Mouse (Mus musculus): Measurements from ENCODE around the gene Ecel1. TPM values are rescaled to one million over a fixed set of nuclear protein-coding genes. Genes with fewer than 3 reads are reported as not detected.
A peak's percentile ranks its signal among the peaks of the same experiment; 100 is the strongest.

Ecel1 gene
- total and polyA plus RNA-seq, 2 experiments from 2014 or later, result 15.8 to 18.9 TPM

GRCm38 (mm10) chr1:87131803-87132202 is 24.5 kb downstream of the Ecel1 start:
- no peak for ATAC-seq (ENCODE audit: low FRiP score)
- Histone ChIP-seq H3K4me1 (ENCODE audit: insufficient read depth, low read length) (no peaks in the 10 kb centered on the region), H3K27ac (ENCODE audit: low read depth, low read length) (no peak overlapping the region), H3K27me3 (ENCODE audit: insufficient read depth, low read length) (0 out of 2 replicates have a peak, but pooled peaks cover 11% of the 10 kb centered on the region), H3K36me3 (ENCODE audit: insufficient read depth, low read length) (no peaks in the 10 kb centered on the region), H3K9me3 (ENCODE audit: low read length) (no peaks in the 10 kb centered on the region), H3K4me3 (ENCODE audit: low read depth, low read length) (no peak overlapping the region), H3K9ac (replicated peaks; ENCODE audit: low read length, poor library complexity, severe bottlenecking) (no peak overlapping the region), H3K4me2 (ENCODE audit: low read depth, low read length, poor library complexity, severe bottlenecking) (no peak overlapping the region)
- WGBS, result 93% methylated on average over 4 of the region's 4 CpGs
- no peak for TF ChIP-seq CTCF (IDR thresholded peaks at IDR 0.05)
- DNase-seq (ENCODE audit: low spot score), result no peak

- 0 out of 2 replicates have a peak, but pooled peaks cover 18% of the 10 kb centered on the region for H3K27me3 ChIP-seq (ENCODE audit: insufficient read depth, low read length)
- DNase-seq (ENCODE audit: low spot score) (no peak), ATAC-seq (ENCODE audit: low FRiP score) (peak; percentile 58; the same call in 1 of the 2 replicates)
- H3K4me1 ChIP-seq (ENCODE audit: insufficient read depth, low read length), result no peaks in the 10 kb centered on the region
- H3K36me3 ChIP-seq (ENCODE audit: insufficient read depth, low read length), result no peaks in the 10 kb centered on the region
- WGBS, result 8% methylated on average over 42 of the region's 43 CpGs
- H3K4me3 ChIP-seq (ENCODE audit: low read depth, low read length), result peak overlapping the region; percentile 27; the same call in 1 of the 2 replicates
- H3K4me2 ChIP-seq (ENCODE audit: low read depth, low read length, poor library complexity, severe bottlenecking), result peak overlapping the region; percentile 43
- H3K9me3 ChIP-seq (ENCODE audit: low read length), result no peaks in the 10 kb centered on the region
- H3K9ac ChIP-seq (replicated peaks; ENCODE audit: low read length, poor library complexity, severe bottlenecking), result no peak overlapping the region
- H3K27ac ChIP-seq (ENCODE audit: low read depth, low read length), result no peak overlapping the region
- no peak for TF ChIP-seq CTCF (IDR thresholded peaks at IDR 0.05)
These were observed 28.9 kb downstream of the Ecel1 start for GRCm38 (mm10) chr1:87127206-87128030.

- no peak for ATAC-seq (ENCODE audit: low FRiP score)
- no peaks in the 10 kb centered on the region for H3K4me1 ChIP-seq (ENCODE audit: insufficient read depth, low read length)
- H3K4me3 ChIP-seq (ENCODE audit: low read depth, low read length), result no peak within 1 kb of the TSS
- 0 out of 2 replicates have a peak, but pooled peaks cover 18% of the 10 kb centered on the region for H3K27me3 ChIP-seq (ENCODE audit: insufficient read depth, low read length)
- no peaks in the 10 kb centered on the region for H3K36me3 ChIP-seq (ENCODE audit: insufficient read depth, low read length)
- no peak within 1 kb of the TSS for H3K4me2 ChIP-seq (ENCODE audit: low read depth, low read length, poor library complexity, severe bottlenecking)
- no peaks in the 10 kb centered on the region for H3K9me3 ChIP-seq (ENCODE audit: low read length)
- DNase-seq (ENCODE audit: low spot score), result no peak
- no peak within 1 kb of the TSS for H3K9ac ChIP-seq (replicated peaks; ENCODE audit: low read length, poor library complexity, severe bottlenecking)
- WGBS, result 72% methylated on average over 6 of the region's 6 CpGs
- TF ChIP-seq CTCF (IDR thresholded peaks at IDR 0.05), result no peak
- H3K27ac ChIP-seq (ENCODE audit: low read depth, low read length), result no peak within 1 kb of the TSS
These were observed 31.6 kb downstream of the Ecel1 start, which contains the start of gene Akp3 for GRCm38 (mm10) chr1:87124673-87125072. Gene Akp3 (plus strand): TSS chr1:87124973.

GRCm38 (mm10) chr1:87114784-87115183 is 41.5 kb downstream of the Ecel1 start:
- Histone ChIP-seq H3K27me3 (ENCODE audit: insufficient read depth, low read length) (no peaks in the 10 kb centered on the region), H3K4me3 (ENCODE audit: low read depth, low read length) (no peak overlapping the region), H3K27ac (ENCODE audit: low read depth, low read length) (no peak overlapping the region), H3K36me3 (ENCODE audit: insufficient read depth, low read length) (no peaks in the 10 kb centered on the region), H3K4me1 (ENCODE audit: insufficient read depth, low read length) (no peaks in the 10 kb centered on the region), H3K9ac (replicated peaks; ENCODE audit: low read length, poor library complexity, severe bottlenecking) (no peak overlapping the region), H3K4me2 (ENCODE audit: low read depth, low read length, poor library complexity, severe bottlenecking) (no peak overlapping the region), H3K9me3 (ENCODE audit: low read length) (no peaks in the 10 kb centered on the region)
- no peak for TF ChIP-seq CTCF (IDR thresholded peaks at IDR 0.05)
- DNase-seq (ENCODE audit: low spot score) (no peak), ATAC-seq (ENCODE audit: low FRiP score) (no peak)
- 90% methylated on average over 1 of the region's 1 CpGs for WGBS

- no peaks in the 10 kb centered on the region for H3K36me3 ChIP-seq (ENCODE audit: insufficient read depth, low read length)
- no peak overlapping the region for H3K4me3 ChIP-seq (ENCODE audit: low read depth, low read length)
- H3K27me3 ChIP-seq (ENCODE audit: insufficient read depth, low read length), result no peaks in the 10 kb centered on the region
- peak; percentile 38 for TF ChIP-seq CTCF (IDR thresholded peaks at IDR 0.05)
- H3K9me3 ChIP-seq (ENCODE audit: low read length), result no peaks in the 10 kb centered on the region
- DNase-seq (ENCODE audit: low spot score) (no peak), ATAC-seq (ENCODE audit: low FRiP score) (no peak)
- WGBS, result 39% methylated on average over 9 of the region's 9 CpGs
- H3K27ac ChIP-seq (ENCODE audit: low read depth, low read length), result no peak overlapping the region
- H3K4me1 ChIP-seq (ENCODE audit: insufficient read depth, low read length), result no peaks in the 10 kb centered on the region
- no peak overlapping the region for H3K4me2 ChIP-seq (ENCODE audit: low read depth, low read length, poor library complexity, severe bottlenecking)
- H3K9ac ChIP-seq (replicated peaks; ENCODE audit: low read length, poor library complexity, severe bottlenecking), result no peak overlapping the region
These were observed 44.5 kb downstream of the Ecel1 start for GRCm38 (mm10) chr1:87111719-87112354.

GRCm38 (mm10) chr1:87108564-87108963 is 47.8 kb downstream of the Ecel1 start:
- Histone ChIP-seq H3K9me3 (ENCODE audit: low read length) (no peaks in the 10 kb centered on the region), H3K4me2 (ENCODE audit: low read depth, low read length, poor library complexity, severe bottlenecking) (no peak overlapping the region), H3K4me1 (ENCODE audit: insufficient read depth, low read length) (no peaks in the 10 kb centered on the region), H3K9ac (replicated peaks; ENCODE audit: low read length, poor library complexity, severe bottlenecking) (no peak overlapping the region), H3K27me3 (ENCODE audit: insufficient read depth, low read length) (no peaks in the 10 kb centered on the region), H3K27ac (ENCODE audit: low read depth, low read length) (no peak overlapping the region), H3K36me3 (ENCODE audit: insufficient read depth, low read length) (no peaks in the 10 kb centered on the region), H3K4me3 (ENCODE audit: low read depth, low read length) (no peak overlapping the region)
- 87% methylated on average over 4 of the region's 4 CpGs for WGBS
- DNase-seq (ENCODE audit: low spot score), result no peak
- TF ChIP-seq CTCF (IDR thresholded peaks at IDR 0.05), result no peak
- no peak for ATAC-seq (ENCODE audit: low FRiP score)

Measured in midbrain, postnatal 0 days (tissue).